Mouse (Mus musculus) G1E (cell line): ENCODE results near the gene Olfr196. TPM values are rescaled to one million over a fixed set of nuclear protein-coding genes. Genes with fewer than 3 reads are reported as not detected.

ENCODE experiments used
- ATAC-seq: 2 replicates; pipeline ENCODE4 v1.8.0; 2016; ENCODE audit warnings: mild to moderate bottlenecking; ENCODE audit not compliant: insufficient number of reproducible peaks, poor library complexity, low FRiP score, severe bottlenecking; ENCODE audit errors: extremely low read depth
- DNase-seq: peaks from one replicate; pipeline ENCODE4 v3.0.0; 2012; ENCODE audit warnings: low spot score
- H3K27me3 ChIP-seq: 2 replicates; pipeline ENCODE4 v1.6.1; 2012; ENCODE audit warnings: mild to moderate bottlenecking, low read length, inconsistent platforms; ENCODE audit not compliant: insufficient read depth
- H3K36me3 ChIP-seq: replicated peaks from 2 replicates; pipeline ENCODE3; 2012; ENCODE audit warnings: mild to moderate bottlenecking, inconsistent platforms
- H3K4me1 ChIP-seq: 2 replicates; pipeline ENCODE4 v1.6.1; 2012; ENCODE audit warnings: low read depth, low read length, inconsistent platforms, mixed read lengths; ENCODE audit not compliant: insufficient read depth
- H3K4me3 ChIP-seq: 2 replicates; pipeline ENCODE4 v1.5.1; 2012; ENCODE audit warnings: low read depth, mild to moderate bottlenecking, inconsistent platforms, low read length, moderate library complexity, mixed read lengths
- H3K9me3 ChIP-seq: replicated peaks from 2 replicates; pipeline ENCODE4 v1.6.1; 2012; ENCODE audit warnings: inconsistent platforms
- CTCF ChIP-seq: IDR thresholded peaks from 2 replicates; pipeline ENCODE4 v1.5.1; 2012; ENCODE audit warnings: low read depth, low read length, inconsistent platforms, mixed read lengths
- GATA1 ChIP-seq: IDR thresholded peaks from 2 replicates; pipeline ENCODE4 v1.6.1; 2012; ENCODE audit warnings: borderline replicate concordance, low read length, inconsistent platforms, mixed read lengths
- GATA2 ChIP-seq: IDR thresholded peaks from 2 replicates; pipeline ENCODE4 v1.6.1; 2012; ENCODE audit warnings: low read depth, low read length, inconsistent platforms, borderline replicate concordance
- POLR2AphosphoS5 ChIP-seq: IDR thresholded peaks from 2 replicates; pipeline ENCODE4 v1.6.1; 2012; ENCODE audit warnings: low read depth, low read length, inconsistent platforms; ENCODE audit not compliant: insufficient replicate concordance
- TAL1 ChIP-seq: conservative IDR thresholded peaks from 2 replicates; pipeline ENCODE4 v1.6.1; 2012; ENCODE audit warnings: low read depth, low read length, inconsistent platforms, mixed read lengths
- polyA plus RNA-seq: library from polyadenylated mRNA; stranded (reverse); fragments of >175 nt; gene quantifications from 2 replicates; pipeline ENCODE4 v1.2.3, GENCODE M21; 2012
- total RNA-seq, 2 experiments: library from RNA; stranded (forward) in 1 of 2; stranded (reverse) in 1 of 2; fragments of 200-1000 nt in 1 of 2; fragments of >200 nt in 1 of 2; fragmentation: Nextera tagmentation in 1 of 2; gene quantifications; 2 replicates each; pipeline ENCODE4 v1.2.3; 2014 to 2017

Olfr196 gene
- total and polyA plus RNA-seq, 3 experiments, result not detected

GRCm38 (mm10) chr16:59130740-59131139, 39.5 kb downstream of the Olfr196 start:
- Histone ChIP-seq H3K27me3 (no peaks in the 10 kb centered on the region), H3K9me3 (no peaks in the 10 kb centered on the region), H3K4me3 (no peak overlapping the region), H3K4me1 (no peaks in the 10 kb centered on the region), H3K36me3 (no peaks in the 10 kb centered on the region)
- TF ChIP-seq GATA2, result no peak
- no peak for TF ChIP-seq GATA1
- no peak for TF ChIP-seq CTCF
- TF ChIP-seq TAL1, result no peak
- TF ChIP-seq POLR2AphosphoS5, result no peak
- DNase-seq, result no peak
- no peak for ATAC-seq

GRCm38 (mm10) chr16:59120969-59121368, 49.3 kb downstream of the Olfr196 start, which contains the start of gene Olfr194:
Gene Olfr194, minus strand, starts transcription at chr16:59121069.
- TF ChIP-seq TAL1, result no peak
- TF ChIP-seq POLR2AphosphoS5, result no peak
- TF ChIP-seq GATA2, result no peak
- TF ChIP-seq CTCF, result no peak
- TF ChIP-seq GATA1, result no peak
- H3K9me3 ChIP-seq, result peaks cover 9% of the 10 kb centered on the region
- H3K27me3 ChIP-seq, result no peaks in the 10 kb centered on the region
- ATAC-seq, result no peak
- no peaks in the 10 kb centered on the region for H3K4me1 ChIP-seq
- peaks cover 5% of the 10 kb centered on the region for H3K36me3 ChIP-seq
- H3K4me3 ChIP-seq, result no peak within 1 kb of the TSS
- no peak for DNase-seq

Other genes with a start within 250 kb of the Olfr196 start
- not detected in 2 replicates for gene Olfr181, start 241.7 kb downstream of the Olfr196 start, total RNA-seq (2014; fragmentation: Nextera tagmentation)
- 0.16 and 0.58 TPM in 2 replicates for gene Olfr181, start 241.7 kb downstream of the Olfr196 start, total RNA-seq (2017)
- gene Olfr181, start 241.7 kb downstream of the Olfr196 start, polyA plus RNA-seq, result not detected in 2 replicates
- gene Olfr180, start 241.1 kb downstream of the Olfr196 start, total RNA-seq (2014; fragmentation: Nextera tagmentation), result not detected in 2 replicates
- gene Olfr180, start 241.1 kb downstream of the Olfr196 start, total RNA-seq (2017), result 0.22 TPM in 1 of 2 replicates, not detected in the other
- gene Olfr180, start 241.1 kb downstream of the Olfr196 start, polyA plus RNA-seq, result not detected in 2 replicates
- gene Olfr183, start 175.1 kb downstream of the Olfr196 start, total RNA-seq (2014; fragmentation: Nextera tagmentation), result 3.2 and 3.6 TPM in 2 replicates
- gene Olfr183, start 175.1 kb downstream of the Olfr196 start, total RNA-seq (2017), result 1.4 and 1.6 TPM in 2 replicates
- not detected in 2 replicates for gene Olfr183, start 175.1 kb downstream of the Olfr196 start, polyA plus RNA-seq
- gene Olfr186, start 140.2 kb downstream of the Olfr196 start, total RNA-seq (2014; fragmentation: Nextera tagmentation), result not detected in 2 replicates
- gene Olfr186, start 140.2 kb downstream of the Olfr196 start, total RNA-seq (2017), result 0.22 and 0.23 TPM in 2 replicates
- gene Olfr186, start 140.2 kb downstream of the Olfr196 start, polyA plus RNA-seq, result not detected in 2 replicates
- not detected in 2 replicates for gene Olfr187, start 130.7 kb downstream of the Olfr196 start, total RNA-seq (2014; fragmentation: Nextera tagmentation)
- 0.12 TPM in 1 of 2 replicates, not detected in the other for gene Olfr187, start 130.7 kb downstream of the Olfr196 start, total RNA-seq (2017)
- not detected in 2 replicates for gene Olfr187, start 130.7 kb downstream of the Olfr196 start, polyA plus RNA-seq
- not detected in 2 replicates for gene Olfr190, start 92.4 kb downstream of the Olfr196 start, total RNA-seq (2014; fragmentation: Nextera tagmentation)
- 0.12 and 1.1 TPM in 2 replicates for gene Olfr190, start 92.4 kb downstream of the Olfr196 start, total RNA-seq (2017)
- not detected in 2 replicates for gene Olfr190, start 92.4 kb downstream of the Olfr196 start, polyA plus RNA-seq
- not detected in 2 replicates for gene Olfr191, start 80.6 kb downstream of the Olfr196 start, total RNA-seq (2014; fragmentation: Nextera tagmentation)
- 0.12 and 0.60 TPM in 2 replicates for gene Olfr191, start 80.6 kb downstream of the Olfr196 start, total RNA-seq (2017)
- not detected in 2 replicates for gene Olfr191, start 80.6 kb downstream of the Olfr196 start, polyA plus RNA-seq
- gene Olfr193, start 58.6 kb downstream of the Olfr196 start, total RNA-seq (2014; fragmentation: Nextera tagmentation), result not detected in 2 replicates
- gene Olfr193, start 58.6 kb downstream of the Olfr196 start, total RNA-seq (2017), result 0.55 TPM in 1 of 2 replicates, not detected in the other
- not detected in 2 replicates for gene Olfr193, start 58.6 kb downstream of the Olfr196 start, polyA plus RNA-seq
- gene Olfr194, start 49.4 kb downstream of the Olfr196 start, total RNA-seq (2014; fragmentation: Nextera tagmentation), result not detected in 2 replicates
- 0.55 TPM in 1 of 2 replicates, not detected in the other for gene Olfr194, start 49.4 kb downstream of the Olfr196 start, total RNA-seq (2017)
- gene Olfr194, start 49.4 kb downstream of the Olfr196 start, polyA plus RNA-seq, result not detected in 2 replicates
- gene Olfr195, start 23.4 kb downstream of the Olfr196 start, total RNA-seq (2014; fragmentation: Nextera tagmentation), result 1.9 and 2.3 TPM in 2 replicates
- gene Olfr195, start 23.4 kb downstream of the Olfr196 start, total RNA-seq (2017), result 0.12 and 0.27 TPM in 2 replicates
- gene Olfr195, start 23.4 kb downstream of the Olfr196 start, polyA plus RNA-seq, result not detected in 2 replicates
- gene Olfr198, start 33.1 kb upstream of the Olfr196 start, total RNA-seq (2014; fragmentation: Nextera tagmentation), result not detected in 2 replicates
- gene Olfr198, start 33.1 kb upstream of the Olfr196 start, total RNA-seq (2017), result 0.12 TPM in 1 of 2 replicates, not detected in the other
- gene Olfr198, start 33.1 kb upstream of the Olfr196 start, polyA plus RNA-seq, result not detected in 2 replicates
- not detected in 2 replicates for gene Olfr199, start 49.3 kb upstream of the Olfr196 start, total RNA-seq (2014; fragmentation: Nextera tagmentation)
- 0.16 TPM in 1 of 2 replicates, not detected in the other for gene Olfr199, start 49.3 kb upstream of the Olfr196 start, total RNA-seq (2017)
- gene Olfr199, start 49.3 kb upstream of the Olfr196 start, polyA plus RNA-seq, result not detected in 2 replicates
- 0.39 and 0.90 TPM in 2 replicates for gene Olfr201, start 102.2 kb upstream of the Olfr196 start, total RNA-seq (2014; fragmentation: Nextera tagmentation)
- 0.46 and 0.55 TPM in 2 replicates for gene Olfr201, start 102.2 kb upstream of the Olfr196 start, total RNA-seq (2017)
- 0.07 TPM in 1 of 2 replicates, not detected in the other for gene Olfr201, start 102.2 kb upstream of the Olfr196 start, polyA plus RNA-seq
- not detected in 2 replicates for gene Olfr202, start 116.3 kb upstream of the Olfr196 start, total RNA-seq (2014; fragmentation: Nextera tagmentation)
- not detected in 2 replicates for gene Olfr202, start 116.3 kb upstream of the Olfr196 start, total RNA-seq (2017)
- gene Olfr202, start 116.3 kb upstream of the Olfr196 start, polyA plus RNA-seq, result not detected in 2 replicates
- not detected in 2 replicates for gene Olfr203, start 128.4 kb upstream of the Olfr196 start, total RNA-seq (2014; fragmentation: Nextera tagmentation)
- not detected in 2 replicates for gene Olfr203, start 128.4 kb upstream of the Olfr196 start, total RNA-seq (2017)
- gene Olfr203, start 128.4 kb upstream of the Olfr196 start, polyA plus RNA-seq, result not detected in 2 replicates
- gene Olfr204, start 147.8 kb upstream of the Olfr196 start, total RNA-seq (2014; fragmentation: Nextera tagmentation), result not detected in 2 replicates
- 0.05 and 0.12 TPM in 2 replicates for gene Olfr204, start 147.8 kb upstream of the Olfr196 start, total RNA-seq (2017)
- not detected in 2 replicates for gene Olfr204, start 147.8 kb upstream of the Olfr196 start, polyA plus RNA-seq
- gene Olfr205, start 160.7 kb upstream of the Olfr196 start, total RNA-seq (2014; fragmentation: Nextera tagmentation), result not detected in 2 replicates
- gene Olfr205, start 160.7 kb upstream of the Olfr196 start, total RNA-seq (2017), result not detected in 2 replicates
- not detected in 2 replicates for gene Olfr205, start 160.7 kb upstream of the Olfr196 start, polyA plus RNA-seq
- gene Olfr206, start 178.8 kb upstream of the Olfr196 start, total RNA-seq (2014; fragmentation: Nextera tagmentation), result not detected in 2 replicates
- gene Olfr206, start 178.8 kb upstream of the Olfr196 start, total RNA-seq (2017), result 0.27 and 0.29 TPM in 2 replicates
- not detected in 2 replicates for gene Olfr206, start 178.8 kb upstream of the Olfr196 start, polyA plus RNA-seq
- not detected in 2 replicates for gene Olfr209, start 193.5 kb upstream of the Olfr196 start, total RNA-seq (2014; fragmentation: Nextera tagmentation)
- gene Olfr209, start 193.5 kb upstream of the Olfr196 start, total RNA-seq (2017), result 0.16 TPM in 1 of 2 replicates, not detected in the other
- not detected in 2 replicates for gene Olfr209, start 193.5 kb upstream of the Olfr196 start, polyA plus RNA-seq
- not detected in 2 replicates for gene Gabrr3, start 236.9 kb upstream of the Olfr196 start, total RNA-seq (2014; fragmentation: Nextera tagmentation)
- gene Gabrr3, start 236.9 kb upstream of the Olfr196 start, total RNA-seq (2017), result 0.05 and 0.17 TPM in 2 replicates
- gene Gabrr3, start 236.9 kb upstream of the Olfr196 start, polyA plus RNA-seq, result not detected in 2 replicates